Mouse (Mus musculus) kidney, postnatal 14 days (tissue): ENCODE measurements around the gene Fam222b.

Experiments
- DNase-seq: peaks from one replicate; pipeline ENCODE4 v3.0.0; 2022; ENCODE audit warnings: mixed read lengths

Fam222b gene

DNA sequence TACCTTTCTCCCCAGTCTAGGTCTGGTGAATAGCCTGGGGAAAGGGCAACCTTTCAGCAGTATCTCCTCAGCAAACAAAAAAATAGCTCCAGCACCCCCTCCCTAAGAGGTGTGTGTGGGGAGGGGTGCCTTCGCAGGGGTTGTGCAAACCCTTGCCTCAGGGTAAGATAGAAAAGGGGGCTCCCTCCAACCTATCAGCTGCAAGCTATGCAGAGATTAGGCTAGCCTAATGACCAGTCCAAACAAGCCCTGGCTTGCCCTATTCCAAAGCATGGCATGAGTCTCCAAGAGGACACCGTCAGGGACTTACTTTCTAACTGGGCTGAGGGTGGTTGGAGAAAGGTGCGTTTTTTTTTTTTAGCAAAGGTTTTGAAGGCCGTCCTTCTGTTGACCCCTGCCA, 71.7 kb downstream of the Fam222b start:
- no peak for DNase-seq

GRCm38 (mm10) chr11:78166640-78167039, 72.2 kb downstream of the Fam222b start:
- DNase-seq = no peak

GRCm38 (mm10) chr11:78167257-78167959, 72.9 kb downstream of the Fam222b start:
- DNase-seq = no peak

- no peak for DNase-seq
Measured at GRCm38 (mm10) chr11:78168541-78169468, 74.3 kb downstream of the Fam222b start.

DNA sequence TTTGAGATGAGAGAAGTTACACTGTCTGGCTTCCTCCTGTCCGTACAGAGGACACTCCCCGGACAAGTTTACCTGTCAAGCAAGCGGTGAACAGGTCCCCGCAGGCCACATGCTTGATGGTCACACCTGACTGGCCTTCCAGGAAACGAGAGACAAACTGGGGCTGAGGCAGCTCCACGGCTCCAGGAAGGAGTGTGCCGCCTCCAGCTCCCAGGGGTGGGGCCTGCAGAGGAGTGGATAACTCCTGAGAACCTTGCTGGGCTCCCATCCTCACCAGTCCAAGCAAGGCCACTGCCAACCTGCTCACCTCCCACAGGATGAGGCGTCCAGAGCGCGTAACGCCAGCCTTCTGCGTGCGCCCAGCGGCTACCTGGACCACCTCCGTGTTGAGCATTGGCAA, 75.8 kb downstream of the Fam222b start:
- peak; percentile 56 for DNase-seq

DNA sequence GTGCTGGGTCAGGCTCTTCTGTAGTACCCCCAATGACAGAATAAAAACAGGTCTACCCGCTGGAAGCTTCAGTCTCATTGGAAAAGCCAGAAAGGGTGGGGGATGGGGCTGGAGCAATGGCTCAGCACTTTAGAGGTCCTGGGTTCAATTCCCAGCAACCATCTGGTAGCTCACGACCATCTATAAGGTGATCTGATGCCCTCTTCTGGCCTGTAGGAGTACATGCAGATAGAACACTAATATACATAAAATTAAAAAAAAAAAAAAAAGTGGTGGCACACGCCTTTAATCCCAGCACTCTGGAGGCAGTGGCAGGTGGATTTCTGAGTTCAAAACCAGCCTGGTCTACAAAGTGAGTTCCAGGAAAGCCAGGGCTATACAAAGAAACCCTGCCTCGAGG, 76.9 kb downstream of the Fam222b start:
- no peak for DNase-seq

DNA sequence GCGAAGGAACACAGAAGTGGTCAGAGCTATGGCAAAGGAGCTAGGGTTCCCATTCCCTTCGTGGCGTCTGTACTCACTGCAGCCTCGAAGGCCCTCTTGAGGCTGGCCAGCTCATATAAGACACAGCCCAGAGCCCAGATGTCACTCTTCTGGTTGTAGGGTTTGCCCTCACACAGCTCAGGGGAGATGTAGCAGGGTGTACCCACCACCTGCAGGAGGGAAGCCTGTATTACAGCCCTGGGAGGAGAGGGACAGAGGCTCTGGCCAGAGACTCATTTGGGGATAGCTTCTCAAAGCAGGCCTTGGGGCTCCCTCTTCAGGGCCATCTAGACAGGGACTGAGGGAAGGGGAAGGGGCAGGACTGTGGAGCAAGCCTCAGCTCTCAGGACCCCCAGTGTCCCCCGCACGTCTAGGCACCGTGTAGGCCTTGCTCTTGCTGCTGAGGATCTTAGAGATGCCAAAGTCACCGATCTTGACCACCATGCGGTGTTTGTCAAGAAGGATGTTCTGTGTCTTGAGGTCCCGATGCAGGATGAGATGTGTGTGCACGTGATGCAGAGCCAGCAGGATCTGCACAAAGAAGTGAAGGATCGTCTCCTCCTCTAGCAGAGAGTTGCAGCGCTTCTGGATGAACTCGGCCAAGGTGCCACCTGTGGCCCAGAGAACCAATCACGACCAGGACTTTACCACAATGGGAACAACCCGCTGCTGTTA, 77.7 kb downstream of the Fam222b start:
- DNase-seq = no peak

GRCm38 (mm10) chr11:78172748-78173383, 78.4 kb downstream of the Fam222b start:
- no peak for DNase-seq

GRCm38 (mm10) chr11:78174506-78174905, 80.0 kb downstream of the Fam222b start:
- no peak for DNase-seq

- DNase-seq = no peak
Measured at GRCm38 (mm10) chr11:78175771-78176401, 81.4 kb downstream of the Fam222b start.

- peak; percentile 97 for DNase-seq
Measured at GRCm38 (mm10) chr11:78176402-78176862, 82.0 kb downstream of the Fam222b start, which contains the start of the genes Nek8 and Tlcd1. Gene Nek8, minus strand, starts transcription at chr11:78176675. Gene Tlcd1, plus strand, starts transcription at chr11:78176711.

- no peak for DNase-seq
Measured at GRCm38 (mm10) chr11:78176905-78177331, 82.5 kb downstream of the Fam222b start.

GRCm38 (mm10) chr11:78177437-78177836, 83.0 kb downstream of the Fam222b start:
- DNase-seq = peak; percentile 89

DNA sequence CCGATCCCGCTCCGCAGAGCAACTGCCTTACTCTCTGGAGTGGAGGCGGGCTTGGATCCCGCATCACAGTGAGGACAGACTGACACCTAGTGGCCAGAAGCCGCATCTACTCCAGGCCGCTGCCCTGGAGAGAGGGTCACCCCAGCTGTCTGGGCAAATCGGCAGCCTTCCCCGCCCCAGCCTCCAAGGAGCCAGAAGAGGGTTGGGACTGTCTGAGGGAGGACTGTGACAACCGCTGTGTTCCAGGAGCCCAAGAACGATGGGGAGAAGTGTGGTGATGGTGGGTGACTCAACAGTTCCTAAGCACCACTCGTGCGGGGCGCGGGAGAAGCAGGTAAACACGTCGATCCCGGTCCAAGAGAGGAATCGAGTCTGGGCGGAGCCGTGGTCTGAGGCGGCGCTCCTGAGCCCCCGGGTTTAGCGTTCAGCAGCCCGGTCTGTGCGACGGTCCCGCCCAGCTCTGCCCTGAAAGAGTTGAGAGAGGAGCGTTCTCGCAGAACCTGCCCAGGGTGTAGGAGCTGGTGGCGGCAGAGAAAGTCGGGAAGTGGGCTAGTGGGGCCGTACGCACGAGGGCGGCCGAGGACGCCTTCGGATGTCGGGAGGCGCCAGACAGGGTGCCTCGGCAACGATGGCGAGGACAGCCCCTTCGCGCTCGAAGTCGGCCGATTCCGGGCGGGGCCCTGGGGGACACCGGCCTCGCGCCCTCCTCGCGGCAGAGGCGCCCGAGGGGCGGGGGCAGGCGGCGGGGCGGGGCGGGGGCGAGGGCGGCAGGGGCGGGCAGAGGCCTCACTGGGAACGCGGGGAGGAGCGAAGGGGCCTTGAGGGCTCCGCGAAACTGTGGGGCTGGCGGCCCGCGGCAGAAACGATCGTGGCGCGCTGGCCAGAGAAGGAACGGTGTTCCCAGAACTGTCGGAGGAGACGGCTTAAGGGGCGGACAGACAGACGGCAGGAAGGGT, 83.7 kb downstream of the Fam222b start:
- peak; percentile 98 for DNase-seq

- DNase-seq = peak; percentile 90
Measured at GRCm38 (mm10) chr11:78178859-78179437, 84.5 kb downstream of the Fam222b start.

- no peak for DNase-seq
Measured at GRCm38 (mm10) chr11:78179438-78179999, 85.1 kb downstream of the Fam222b start.

- DNase-seq = no peak
Measured at GRCm38 (mm10) chr11:78180081-78180761, 85.8 kb downstream of the Fam222b start.

DNA sequence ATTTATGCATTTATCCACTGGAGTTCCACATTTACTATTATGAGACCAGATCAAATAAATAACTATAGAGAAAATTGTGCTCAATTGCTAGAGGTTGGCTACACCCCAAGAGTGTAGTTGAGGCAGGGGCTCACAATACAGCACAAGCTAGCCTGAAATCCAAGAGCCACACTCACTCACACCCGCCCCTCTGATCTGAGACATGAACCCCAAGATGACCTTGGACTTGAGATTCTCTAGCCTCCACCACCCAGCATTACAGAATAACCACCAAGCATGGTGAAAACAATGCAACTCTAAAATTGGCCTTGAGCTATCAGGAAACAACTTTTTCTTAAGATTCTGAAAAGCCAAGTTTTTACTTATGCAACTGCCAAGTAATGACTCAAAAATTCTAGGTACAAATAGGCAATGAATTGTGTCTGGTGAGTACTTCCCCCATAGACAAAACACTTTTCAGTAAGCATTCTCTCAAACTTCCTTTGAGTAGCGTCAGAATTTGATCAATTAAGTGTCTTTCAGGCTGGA, 87.4 kb downstream of the Fam222b start:
- DNase-seq = no peak

DNA sequence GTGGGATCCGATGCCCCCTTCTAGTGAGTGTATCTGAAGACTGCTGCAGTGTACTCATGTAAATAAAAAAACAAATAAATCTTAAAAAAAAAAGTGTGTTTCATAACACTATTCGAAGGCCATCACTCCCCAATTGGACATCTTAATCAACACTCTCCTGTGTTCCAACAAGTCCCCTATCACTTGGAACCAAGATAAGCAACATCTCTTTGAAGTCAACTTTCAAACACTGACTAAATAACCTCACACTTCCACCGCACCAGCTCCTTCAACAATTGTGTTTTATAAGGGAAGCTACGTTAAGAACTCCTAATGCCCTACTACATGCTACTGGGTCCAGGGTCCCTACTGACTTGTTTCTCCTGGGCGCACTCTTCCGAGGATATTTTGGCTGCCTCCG, 88.0 kb downstream of the Fam222b start:
- DNase-seq = no peak
